Mouse (Mus musculus): Measurements from ENCODE around the gene Mapk9.

- no peak for TF ChIP-seq ZC3H11A (IDR thresholded peaks at IDR 0.05; ENCODE audit: borderline replicate concordance, low read depth, low read length)
- no peak for TF ChIP-seq MAFK (IDR thresholded peaks at IDR 0.05; ENCODE audit: insufficient read depth, low read depth, low read length)
- no peak for TF ChIP-seq CHD2 (IDR thresholded peaks at IDR 0.05; ENCODE audit: low read depth, low read length)
- TF ChIP-seq ZNF384 (IDR thresholded peaks at IDR 0.05; ENCODE audit: low read depth, low read length): no peak
Measured at GRCm38 (mm10) chr11:49927670-49928069, 81.1 kb downstream of the Mapk9 start.
